Comparison of ENCODE assay signal across 10 mouse cellular contexts in genomic region chr3:59401856-59402255, GRCm38 (mm10). TPM values are rescaled to one million over a fixed set of nuclear protein-coding genes. Genes with fewer than 3 reads are reported as not detected.
DNase-seq lines count a peak whose midpoint lies in the region.
"Had no signal": no experiment of that assay in that cellular context is flagged by ENCODE, and none has a peak within 500 bp of the region (broad histone marks: within the 10 kb centered on the region; RNA-seq: fewer than 3 reads in every experiment).

No protein-coding gene starts in this region.

- no peaks in the 10 kb centered on the region for H3K4me1 ChIP-seq in heart, embryonic 10.5 days
- no peaks in the 10 kb centered on the region for H3K4me1 ChIP-seq in brown adipose tissue, adult 24 weeks (ENCODE audit: control insufficient read depth, insufficient read depth, insufficient read length, low read length)

- no peaks in the 10 kb centered on the region for H3K27me3 ChIP-seq in heart, embryonic 10.5 days (ENCODE audit: insufficient read depth, poor library complexity, severe bottlenecking)
- H3K27me3 ChIP-seq: CH12.LX had no signal

- no peak overlapping the region for H3K4me3 ChIP-seq in heart, embryonic 10.5 days
- H3K4me3 ChIP-seq in brown adipose tissue, adult 24 weeks (ENCODE audit: insufficient read depth, low read depth, low read length), result no peak overlapping the region

- H3K9me3 ChIP-seq in heart, embryonic 10.5 days, result no peaks in the 10 kb centered on the region

- H3K27ac ChIP-seq in heart, embryonic 10.5 days, result no peak overlapping the region
- peak overlapping the region; percentile 31; the same call in 1 of the 2 replicates for H3K27ac ChIP-seq in brown adipose tissue, adult 24 weeks (replicated peaks; ENCODE audit: low read depth, low read length)
- H3K27ac ChIP-seq: macrophage had no signal

- peak; percentile 99 for DNase-seq in heart, adult 11 months
- no peak for DNase-seq in heart, embryonic 10.5 days (ENCODE audit: low spot score)
- peak; percentile 80 for DNase-seq in heart, adult 8-10 months (ENCODE audit: low spot score)
- peak; percentile 52 to 59 for DNase-seq in kidney, postnatal 4 days
- peak; percentile 44 to 61 for DNase-seq in urinary bladder, postnatal 4 days (ENCODE audit: low spot score in 2 of 2)
- no peak for DNase-seq in spleen, postnatal 4 days (ENCODE audit: low spot score in 2 of 2)
- DNase-seq in frontal cortex, adult 2 months (ENCODE audit: extremely low spot score in 1 of 2, low spot score in 1 of 2), result no peak

- WGBS in heart, embryonic 10.5 days, result 77% methylated on average over 5 of the region's 5 CpGs

- no peaks in the 10 kb centered on the region for H3K36me3 ChIP-seq in heart, embryonic 10.5 days

RNA-seq across cellular contexts. Expression of gene Igsf10, which starts 57.7 kb away (rescaled TPM):
- 1.7 and 2.0 TPM in 2 replicates for polyA plus RNA-seq in heart, embryonic 10.5 days (2016; fragmentation: Nextera tagmentation; extraction: Ambion mirVana)
- 1.2 and 1.6 TPM in 2 replicates for polyA plus RNA-seq in brown adipose tissue, adult 24 weeks (2012; ENCODE audit: insufficient read depth, insufficient read length, missing spikeins)
- total RNA-seq in heart, adult 8-10 months (2022), result 1 to 10 TPM; 1.2 to 1.6 (median 1.4) TPM
- 0.92 and 1.0 TPM in 2 replicates for polyA plus RNA-seq in frontal cortex, adult 2 months (2012; rRNA removed)
- total RNA-seq: CH12.LX had no signal

Comparison
In these comparisons a context has a peak if more than half of its experiments do, and no peak if none do; other contexts are left out.
1. DNase-seq: peak in heart, adult 11 months (single experiment), heart, adult 8-10 months (single experiment), kidney, postnatal 4 days (2 of 2) and urinary bladder, postnatal 4 days (2 of 2); none in heart, embryonic 10.5 days (single experiment), spleen, postnatal 4 days (0 of 2) and frontal cortex, adult 2 months (0 of 2).